ENCODE assay signal across 8 mouse cellular contexts in genomic region chr1:98031802-98032201, GRCm38 (mm10).
DNase-seq lines count a peak whose midpoint lies in the region; ATAC-seq and TF ChIP-seq lines count a peak whose summit lies in the region.

No protein-coding gene starts in this region.

- no peaks in the 10 kb centered on the region for H3K9me3 ChIP-seq in heart, embryonic 11.5 days (replicated peaks; ENCODE audit: control insufficient read depth, low read length)
- no peaks in the 10 kb centered on the region for H3K9me3 ChIP-seq in neural tube, embryonic 14.5 days (ENCODE audit: control insufficient read depth, low read length)
- no peaks in the 10 kb centered on the region for H3K9me3 ChIP-seq in lung, postnatal 0 days (ENCODE audit: low read length)

- no peak for ATAC-seq in heart, embryonic 11.5 days (replicated peaks; ENCODE audit: insufficient number of reproducible peaks, low FRiP score, low TSS enrichment)
- peak; percentile 79 for ATAC-seq in neural tube, embryonic 14.5 days (ENCODE audit: low read depth)
- ATAC-seq in lung, postnatal 0 days = no peak

- no peak overlapping the region for H3K27ac ChIP-seq in heart, embryonic 11.5 days (ENCODE audit: low read depth, low read length)
- no peak overlapping the region for H3K27ac ChIP-seq in layer of hippocampus, adult 2 months
- no peak overlapping the region for H3K27ac ChIP-seq in neural tube, embryonic 14.5 days (ENCODE audit: low read depth, low read length)
- H3K27ac ChIP-seq in lung, postnatal 0 days (ENCODE audit: low read length) = no peak overlapping the region

- H3K4me1 ChIP-seq in heart, embryonic 11.5 days (ENCODE audit: control insufficient read depth, insufficient read depth, low read length) = no peaks in the 10 kb centered on the region; the same call in 1 of the 2 replicates
- no peaks in the 10 kb centered on the region for H3K4me1 ChIP-seq in neural tube, embryonic 14.5 days (ENCODE audit: control insufficient read depth, insufficient read depth, low read length)
- no peaks in the 10 kb centered on the region for H3K4me1 ChIP-seq in lung, postnatal 0 days (ENCODE audit: insufficient read depth, low read depth, low read length)

- TF ChIP-seq CTCF in layer of hippocampus, adult 2 months (conservative IDR thresholded peaks at IDR 0.05) = peak; percentile 66
- TF ChIP-seq CTCF in lung, postnatal 0 days (IDR thresholded peaks at IDR 0.05) = no peak

- H3K36me3 ChIP-seq in heart, embryonic 11.5 days (ENCODE audit: control insufficient read depth, insufficient read depth, low read length) = no peaks in the 10 kb centered on the region
- H3K36me3 ChIP-seq in neural tube, embryonic 14.5 days (ENCODE audit: control insufficient read depth, insufficient read depth, low read length) = no peaks in the 10 kb centered on the region
- no peaks in the 10 kb centered on the region for H3K36me3 ChIP-seq in lung, postnatal 0 days (ENCODE audit: insufficient read depth, low read length)

- H3K9ac ChIP-seq in heart, embryonic 11.5 days (ENCODE audit: low read depth, low read length) = no peak overlapping the region
- H3K9ac ChIP-seq in neural tube, embryonic 14.5 days (replicated peaks; ENCODE audit: low read depth, low read length) = no peak overlapping the region
- H3K9ac ChIP-seq in lung, postnatal 0 days (replicated peaks; ENCODE audit: low read depth) = no peak overlapping the region

- peak; percentile 58 for DNase-seq in heart, adult 11 months
- DNase-seq in cerebellum, postnatal 25 days = peak; percentile 11 to 32
- peak; percentile 61 to 87 for DNase-seq in layer of hippocampus, adult 2 months (ENCODE audit: low spot score in 2 of 2)
- DNase-seq in lung, postnatal 0 days (ENCODE audit: low spot score) = no peak
- no peak for DNase-seq in heart, postnatal 25 days (ENCODE audit: low spot score)
- no peak for DNase-seq in thymus, postnatal 25 days

- WGBS in heart, embryonic 11.5 days (ENCODE audit: insufficient replicate concordance) = 77% methylated on average over 8 of the region's 8 CpGs
- WGBS in neural tube, embryonic 14.5 days = 75% methylated on average over 8 of the region's 8 CpGs
- WGBS in lung, postnatal 0 days = 87% methylated on average over 8 of the region's 8 CpGs

- intact Hi-C loops in heart, postnatal 25 days (cut with DNase I) = no loop called here

- TF ChIP-seq EP300 in lung, postnatal 0 days (IDR thresholded peaks at IDR 0.05) = no peak

- no peak overlapping the region for H3K4me2 ChIP-seq in heart, embryonic 11.5 days
- no peak overlapping the region for H3K4me2 ChIP-seq in neural tube, embryonic 14.5 days (ENCODE audit: low read depth, low read length)
- no peak overlapping the region for H3K4me2 ChIP-seq in lung, postnatal 0 days (replicated peaks; ENCODE audit: low read depth, low read length)

- H3K4me3 ChIP-seq in heart, embryonic 11.5 days (ENCODE audit: low read depth, low read length) = no peak overlapping the region
- H3K4me3 ChIP-seq in layer of hippocampus, adult 2 months = no peak overlapping the region
- no peak overlapping the region for H3K4me3 ChIP-seq in neural tube, embryonic 14.5 days (ENCODE audit: low read depth, low read length)
- H3K4me3 ChIP-seq in lung, postnatal 0 days (ENCODE audit: low read depth, low read length) = no peak overlapping the region

- no peaks in the 10 kb centered on the region for H3K27me3 ChIP-seq in heart, embryonic 11.5 days (ENCODE audit: control insufficient read depth, insufficient read depth, low read length)
- no peaks in the 10 kb centered on the region for H3K27me3 ChIP-seq in neural tube, embryonic 14.5 days (ENCODE audit: control insufficient read depth, insufficient read depth, low read length)
- no peaks in the 10 kb centered on the region for H3K27me3 ChIP-seq in lung, postnatal 0 days (replicated peaks; ENCODE audit: insufficient read depth, low read length)

Comparison
In these comparisons a context has a peak if more than half of its experiments do, and no peak if none do; other contexts are left out.
1. DNase-seq: peak in heart, adult 11 months (single experiment), cerebellum, postnatal 25 days (2 of 2) and layer of hippocampus, adult 2 months (2 of 2); none in lung, postnatal 0 days (single experiment), heart, postnatal 25 days (single experiment) and thymus, postnatal 25 days (single experiment).